Mouse (Mus musculus) kidney, postnatal 25 days (tissue): ENCODE measurements around the gene Ly6g6d.
A peak's percentile ranks its signal among the peaks of the same experiment; 100 is the strongest.
"Not testable (repeated sequence)": the region's sequence is repeated elsewhere in the genome, so short reads cannot be mapped to it uniquely, and the experiment has no call there.

Experiments
- DNase-seq, 2 experiments: peaks; one replicate each; pipeline ENCODE4 v3.0.0; 2021; ENCODE audit warnings: mixed read lengths in 2 of 2

Ly6g6d gene

DNA sequence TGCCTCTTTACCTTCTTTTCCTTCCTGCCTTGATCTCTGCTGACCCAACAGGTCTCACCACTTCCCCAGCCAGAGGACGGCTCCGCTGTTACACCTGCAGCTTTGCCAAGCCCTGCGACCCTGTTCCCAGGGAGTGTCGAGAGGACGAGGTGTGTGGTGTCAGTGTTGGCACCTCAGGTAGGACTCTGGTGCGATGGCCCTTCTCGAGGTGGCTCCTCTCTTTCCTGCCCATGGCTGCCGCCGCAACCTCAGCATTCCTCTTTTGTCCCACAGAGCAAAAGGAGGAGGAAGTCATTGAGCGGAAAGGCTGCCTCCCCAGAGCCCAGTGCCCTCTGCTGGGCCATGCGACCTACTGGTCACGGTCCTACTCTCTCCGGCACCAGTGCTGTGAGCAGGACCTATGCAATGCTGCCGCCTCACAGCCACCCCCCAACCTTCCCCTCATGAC, at the start of gene Ly6g6d:
Ly6g6d (minus strand) TSS at position 280 of the 448 bp plus-strand sequence.
- peak; percentile 73 to 87 for DNase-seq

DNA sequence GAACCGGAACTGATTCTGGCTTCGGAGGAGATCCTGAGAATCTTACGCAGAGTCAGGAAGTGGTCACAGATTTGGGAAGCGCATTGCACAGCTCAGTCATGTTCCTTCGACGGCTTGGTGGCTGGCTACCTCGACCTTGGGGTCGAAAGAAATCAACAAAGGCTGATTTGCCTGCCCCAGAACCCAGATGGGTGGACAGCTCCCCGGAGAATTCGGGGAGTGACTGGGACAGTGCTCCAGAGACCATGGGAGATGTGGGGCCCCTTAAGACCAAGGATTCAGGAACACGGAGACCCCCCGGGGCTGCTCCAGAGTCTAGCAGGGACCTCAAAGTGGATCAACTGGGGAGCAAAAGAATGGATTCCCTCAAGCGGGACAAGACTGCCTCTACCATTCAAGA, 49.2 kb upstream of the Ly6g6d start:
- DNase-seq = no peak

DNA sequence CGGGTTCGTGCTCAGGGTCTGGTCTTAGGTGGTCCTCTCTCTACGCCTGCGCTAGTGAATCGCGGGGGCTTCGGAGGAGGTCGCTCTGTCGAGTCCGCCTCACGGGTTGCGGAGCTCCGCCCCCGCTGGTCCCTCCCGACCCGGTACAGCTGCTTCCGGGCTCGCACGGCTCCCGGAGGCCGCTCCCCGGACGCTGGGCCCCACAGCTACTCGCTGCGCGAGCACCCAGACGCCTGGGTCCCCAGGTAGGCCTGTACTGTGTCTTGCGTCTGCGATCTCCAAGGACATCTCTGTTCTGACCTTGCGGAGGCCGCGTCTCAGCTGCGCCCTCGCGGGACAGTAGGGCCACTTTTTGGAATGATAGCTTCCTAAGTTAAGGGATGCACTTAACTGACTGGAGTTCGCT, 48.3 kb upstream of the Ly6g6d start, which contains the start of gene D17H6S53E:
D17H6S53E (plus strand) TSS at position 168 of the 406 bp plus-strand sequence.
- DNase-seq = peak; percentile 78 to 88

DNA sequence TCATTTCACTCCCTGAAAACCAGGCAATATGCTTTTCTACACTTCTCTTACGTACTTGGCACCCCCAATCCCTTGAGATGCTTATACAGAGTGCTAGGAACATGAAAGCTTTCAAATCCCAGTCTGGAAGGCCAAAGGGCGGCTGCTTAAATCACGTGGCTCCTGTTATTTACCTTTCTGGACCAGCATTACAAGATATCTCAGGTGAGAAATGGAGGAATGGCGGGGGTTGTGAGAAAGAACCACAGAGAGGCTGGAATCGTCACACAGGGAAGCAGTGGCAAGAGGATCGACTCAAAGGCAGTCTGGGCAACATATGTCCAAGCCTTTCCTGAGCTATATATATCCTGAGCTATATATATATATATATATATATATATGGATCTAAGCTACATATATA, 47.7 kb upstream of the Ly6g6d start:
- DNase-seq = peak in 1 of 2 experiments; percentile 21

DNA sequence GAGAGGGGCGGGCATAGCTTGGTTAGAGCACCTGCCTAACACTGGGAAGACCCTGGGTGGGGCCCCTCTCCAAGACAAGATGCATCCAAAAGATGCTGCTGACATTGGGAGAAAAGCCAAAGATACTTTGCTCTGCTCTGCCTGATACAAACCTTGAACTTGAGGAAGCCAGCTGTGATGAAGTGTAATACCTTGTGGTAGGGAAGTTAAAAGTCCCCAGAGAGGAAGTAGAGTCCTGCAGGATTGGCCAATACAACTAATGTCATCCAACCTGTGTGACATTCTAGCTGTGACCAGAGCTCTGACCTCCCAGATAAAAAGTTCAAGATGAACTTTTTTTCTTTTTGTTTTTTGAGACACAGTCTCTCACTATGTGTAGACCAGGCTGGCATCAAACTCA, 47.2 kb upstream of the Ly6g6d start:
- DNase-seq = no peak

DNA sequence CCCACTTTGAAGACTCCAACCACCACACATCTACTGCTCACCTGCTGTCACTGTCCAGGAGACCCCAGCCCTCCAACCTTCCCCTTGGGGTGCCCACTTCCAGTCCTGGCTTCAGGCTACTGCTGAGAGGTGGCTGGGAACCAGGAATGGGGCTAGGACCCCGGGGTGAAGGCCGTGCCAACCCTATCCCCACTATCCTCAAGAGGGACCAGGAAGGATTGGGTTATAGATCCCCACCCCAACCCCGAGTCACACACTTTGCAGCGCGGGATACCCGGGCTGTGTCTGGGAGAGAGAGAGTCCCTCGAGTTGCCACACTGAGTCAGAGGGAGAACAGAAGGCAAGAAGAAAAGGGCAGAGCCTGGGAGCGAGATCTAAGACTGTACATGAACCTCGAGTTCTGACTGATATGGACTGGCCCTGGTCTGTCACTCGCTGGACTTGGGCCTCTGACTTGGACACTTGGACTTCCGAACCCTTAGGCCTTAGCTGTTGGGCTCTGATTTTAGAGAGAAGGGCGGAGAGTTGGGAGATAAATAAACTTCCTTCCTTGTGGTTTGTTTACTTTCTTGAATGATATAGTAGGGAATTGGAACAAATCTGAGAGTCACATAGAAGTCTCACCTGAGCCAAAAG, 46.5 kb upstream of the Ly6g6d start:
- DNase-seq = peak in 1 of 2 experiments; percentile 53

DNA sequence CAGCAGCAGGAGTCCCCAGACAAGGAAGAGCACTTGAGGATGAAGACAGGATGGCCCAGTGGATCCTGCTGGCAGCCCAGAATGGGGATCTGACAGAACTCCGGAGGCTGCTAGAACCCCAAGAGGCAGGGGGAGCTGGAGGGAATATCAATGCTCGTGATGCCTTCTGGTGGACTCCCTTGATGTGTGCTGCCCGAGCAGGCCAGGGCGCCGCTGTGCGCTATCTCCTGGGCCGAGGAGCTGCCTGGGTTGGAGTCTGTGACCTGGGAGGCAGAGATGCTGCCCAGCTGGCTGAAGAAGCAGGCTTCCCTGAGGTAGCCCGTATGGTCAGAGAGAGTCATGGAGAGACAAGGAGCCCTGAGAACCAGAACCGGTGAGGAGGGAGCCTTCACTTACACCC, 45.4 kb upstream of the Ly6g6d start:
- not testable (repeated sequence) for DNase-seq

DNA sequence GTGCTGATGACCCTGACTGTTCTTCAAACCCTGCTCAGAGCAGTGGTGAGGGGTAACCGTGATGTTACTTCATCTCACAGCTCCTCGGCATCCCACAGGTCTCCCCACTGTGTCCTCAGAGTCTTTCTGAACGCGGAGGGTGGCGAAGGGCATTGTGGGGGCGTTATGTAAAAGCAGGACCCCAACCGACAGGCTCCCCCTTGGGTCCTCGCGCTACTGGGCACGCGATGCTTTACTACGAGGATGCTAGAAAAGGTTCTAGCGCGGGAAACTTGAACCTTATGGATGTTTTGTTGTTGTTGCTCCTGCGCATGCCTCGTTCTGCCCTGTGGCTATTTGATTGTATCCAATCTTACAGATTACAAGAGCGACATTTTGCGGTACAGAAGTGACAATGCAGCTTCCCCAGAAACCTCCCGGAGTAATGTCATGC, 44.0 kb upstream of the Ly6g6d start, which contains the start of gene Csnk2b:
Csnk2b (minus strand) TSS at position 183 of the 433 bp plus-strand sequence.
- peak; percentile 57 to 60 for DNase-seq

DNA sequence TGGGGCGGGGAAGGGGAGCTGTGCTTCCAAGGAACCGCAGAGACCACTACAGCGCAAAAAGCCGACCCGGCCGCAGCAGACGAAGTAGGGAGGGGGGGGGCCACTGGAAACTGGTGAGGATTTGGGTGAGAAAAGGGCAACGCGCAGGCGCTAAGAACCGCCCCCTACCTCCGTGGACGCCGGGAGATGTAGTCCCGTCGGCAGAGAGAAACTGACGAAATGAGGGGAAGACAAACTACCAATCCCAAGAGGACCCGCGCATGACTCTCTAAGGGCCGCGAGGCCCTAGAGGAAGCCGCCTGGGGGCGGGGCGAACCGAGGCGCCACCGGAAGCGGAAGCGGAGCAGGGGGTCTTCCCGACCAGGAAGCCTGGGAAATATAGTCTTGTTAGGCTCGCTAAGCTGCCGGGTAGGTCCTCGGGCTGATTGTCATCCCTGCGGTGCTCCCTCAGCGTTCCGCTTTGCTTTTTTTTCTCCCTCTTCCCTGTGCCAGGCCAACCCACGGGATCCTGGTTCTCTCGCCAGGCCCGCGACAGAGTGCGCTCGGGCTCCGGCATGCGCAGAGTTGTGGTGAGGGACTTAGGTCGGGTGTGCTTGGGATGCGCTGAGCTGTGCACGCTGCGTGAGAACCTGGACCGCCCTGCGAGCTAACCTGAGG, 43.4 kb upstream of the Ly6g6d start, which contains the start of gene Gpank1:
Gpank1 (plus strand) TSS at position 313 of the 657 bp plus-strand sequence.
- peak; percentile 97 to 99 for DNase-seq

DNA sequence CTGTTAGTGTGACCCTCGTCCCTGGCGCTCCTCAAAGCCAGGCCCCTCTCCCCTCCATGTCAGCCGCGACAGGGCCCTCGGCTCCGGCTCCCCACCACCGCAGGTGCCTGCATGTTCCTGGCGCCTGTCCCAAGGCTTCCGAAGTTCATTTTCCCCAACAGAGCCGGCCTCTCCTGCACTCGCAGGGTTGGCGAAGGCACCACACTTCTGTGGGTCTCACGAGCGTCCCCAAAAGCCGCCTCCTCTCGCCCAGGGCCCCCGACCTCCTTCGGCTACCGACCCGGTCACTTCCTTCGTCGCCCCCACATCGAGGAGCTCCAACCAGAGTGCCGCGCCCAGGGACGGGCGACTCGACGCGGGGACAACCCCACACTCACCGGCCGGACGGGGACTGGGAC, 42.9 kb upstream of the Ly6g6d start:
- peak; percentile 65 to 78 for DNase-seq

DNA sequence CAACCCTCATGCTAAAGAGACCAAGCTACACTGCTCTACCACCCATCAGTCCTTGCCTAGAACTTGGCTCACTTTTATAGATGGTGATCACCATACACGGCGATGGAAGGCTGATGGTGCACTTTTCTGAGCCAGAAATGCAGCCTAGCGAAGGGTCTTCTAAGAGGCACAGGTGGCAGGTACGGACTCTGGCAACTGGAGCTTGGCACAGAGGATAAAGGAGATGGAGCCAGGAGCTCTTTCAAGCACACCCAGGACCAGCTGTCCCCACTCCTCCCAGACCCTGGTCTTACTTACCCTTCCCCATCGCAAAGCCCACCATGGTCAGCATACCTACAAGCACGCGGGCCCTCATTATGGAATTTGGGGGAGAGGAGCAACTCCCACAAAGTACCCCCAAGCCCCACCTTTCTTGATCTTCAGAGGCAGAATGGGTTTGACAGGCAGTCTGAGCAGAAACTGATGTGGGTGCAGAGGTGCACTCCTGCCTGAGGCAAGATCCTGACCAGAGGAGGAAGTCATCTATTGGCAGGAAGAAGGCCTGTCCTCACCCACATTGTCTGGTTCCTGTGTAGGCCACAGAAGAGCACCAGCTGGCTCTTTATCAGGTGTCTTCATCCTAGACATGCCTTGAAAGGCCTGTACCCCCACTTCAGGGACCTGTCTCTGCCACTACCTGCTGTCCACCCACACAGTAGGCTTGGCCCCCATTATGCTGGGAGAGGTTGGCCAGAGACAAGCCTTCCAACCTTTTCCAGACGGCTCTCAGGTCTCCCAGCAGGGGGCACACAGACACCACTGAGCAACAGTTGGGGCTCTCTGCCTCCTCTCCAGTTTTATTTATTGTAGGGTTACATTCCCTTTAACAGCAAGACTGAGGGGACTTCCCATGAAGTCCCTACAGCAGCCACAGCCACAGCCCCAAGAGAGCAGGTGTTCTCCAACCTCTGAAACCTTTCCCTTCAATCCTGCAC, 37.5 kb upstream of the Ly6g6d start, which contains the start of gene Ly6g5b:
Ly6g5b (minus strand) TSS at position 383 of the 974 bp plus-strand sequence.
- peak in 1 of 2 experiments; percentile 33 for DNase-seq

DNA sequence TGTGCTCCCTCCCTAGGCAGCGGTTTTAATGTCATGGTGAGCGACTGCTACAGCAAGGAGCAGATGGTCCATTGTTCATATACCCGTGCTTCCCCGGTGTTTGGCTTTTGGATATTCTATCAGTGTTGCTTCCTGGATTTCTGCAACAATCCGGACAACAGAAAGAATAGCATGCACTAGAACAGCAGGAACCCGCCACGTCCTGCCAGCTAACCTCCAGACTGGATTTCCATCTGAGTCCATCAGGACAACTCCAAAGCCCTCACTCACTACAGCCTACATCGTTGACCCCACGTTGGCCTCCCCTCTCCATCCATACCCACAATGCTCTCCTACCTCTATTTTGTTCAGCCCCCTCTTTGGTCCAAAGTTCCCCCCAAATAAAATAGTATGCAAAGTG, 33.9 kb upstream of the Ly6g6d start:
- DNase-seq = no peak

DNA sequence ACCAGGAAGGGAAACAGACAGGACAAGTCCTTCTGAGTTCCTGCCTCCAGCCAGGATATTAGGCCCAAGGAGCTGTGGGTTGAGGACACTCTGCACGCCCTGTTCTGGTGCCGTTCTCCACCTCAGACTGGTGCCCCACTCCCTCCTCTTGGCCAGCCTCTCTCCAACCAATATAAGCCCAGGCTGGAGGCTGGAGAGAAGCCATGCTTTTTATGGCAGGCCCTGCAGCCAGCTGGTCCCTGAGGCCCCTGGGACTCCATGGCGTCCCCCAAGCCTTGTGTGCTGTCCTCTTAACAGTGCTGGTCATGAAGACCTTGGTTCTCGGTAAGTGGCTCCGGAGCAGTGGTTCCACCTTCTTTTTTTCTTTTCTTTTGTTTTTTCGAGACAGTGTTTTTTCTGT, 30.2 kb upstream of the Ly6g6d start, which contains the start of gene Ly6g5c:
Ly6g5c (plus strand) TSS at position 183 of the 400 bp plus-strand sequence.
- DNase-seq = no peak

DNA sequence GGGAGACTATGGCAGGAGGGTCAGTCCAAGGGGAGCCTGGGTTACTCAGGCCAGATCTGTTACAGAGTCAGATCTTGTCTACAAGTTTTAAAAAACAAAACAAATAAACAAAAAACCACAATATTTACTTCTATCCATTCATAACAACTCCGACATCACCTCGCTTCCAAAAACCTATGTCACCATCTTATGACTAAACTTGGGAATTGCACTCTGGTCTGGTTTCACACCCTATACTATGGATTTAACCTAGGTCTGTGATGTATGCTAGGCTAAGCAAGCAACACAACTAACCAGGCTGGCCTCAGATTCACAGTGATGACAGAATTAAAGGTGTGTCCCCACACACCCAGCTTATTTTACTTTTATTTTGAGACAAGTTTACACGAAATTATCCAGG, 28.7 kb upstream of the Ly6g6d start:
- DNase-seq = no peak

DNA sequence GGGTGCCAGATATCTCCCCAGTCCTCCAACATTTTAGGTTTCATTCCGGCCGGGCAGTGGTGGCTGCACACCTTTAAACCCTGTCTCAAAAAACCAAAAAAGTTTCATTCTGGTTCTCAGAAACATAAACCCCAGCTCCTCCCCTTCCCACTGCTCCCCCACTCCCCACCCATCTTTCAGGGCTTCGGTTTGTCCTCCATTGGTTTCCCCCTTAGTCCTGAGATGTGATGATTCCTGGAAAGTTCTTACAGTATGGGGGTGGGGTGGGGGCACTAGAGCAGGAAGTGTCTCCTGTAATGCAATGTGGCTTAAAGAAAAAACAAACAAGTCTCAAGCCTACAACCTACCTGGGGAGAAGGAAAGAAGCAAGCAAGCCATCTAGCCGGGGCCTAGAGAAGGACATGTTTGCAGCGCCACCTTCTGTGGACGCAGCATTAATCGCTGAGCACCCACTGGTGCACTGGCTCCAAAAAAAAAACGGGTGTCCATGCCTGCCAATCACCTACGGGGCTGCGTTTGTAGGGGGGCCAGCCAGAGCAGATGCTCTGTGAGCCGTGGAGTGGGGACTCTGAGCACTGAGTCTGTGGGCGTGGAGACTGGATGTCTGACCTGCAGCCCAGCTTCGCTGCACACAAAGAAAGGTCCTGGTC, 28.0 kb upstream of the Ly6g6d start:
- peak; percentile 61 to 76 for DNase-seq

DNA sequence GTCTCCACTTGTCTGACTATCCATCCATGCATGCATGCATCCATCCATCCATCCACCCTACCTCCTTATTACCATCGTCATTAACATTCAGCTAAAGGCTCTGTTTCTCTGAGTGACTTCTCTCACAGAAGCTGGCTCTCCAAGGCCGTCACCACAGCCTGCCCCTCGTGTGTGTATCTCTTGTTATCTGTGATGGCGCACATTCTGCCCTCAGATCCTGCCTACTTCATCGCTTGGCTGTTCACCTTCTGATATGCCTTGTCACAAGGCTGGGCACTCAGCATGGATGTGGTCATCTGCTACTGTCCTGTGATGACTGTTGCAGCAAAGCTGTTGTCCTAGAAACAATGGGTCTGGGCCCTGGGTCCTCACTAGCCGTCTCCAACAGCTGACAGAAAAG, 26.9 kb upstream of the Ly6g6d start:
- DNase-seq = no peak

DNA sequence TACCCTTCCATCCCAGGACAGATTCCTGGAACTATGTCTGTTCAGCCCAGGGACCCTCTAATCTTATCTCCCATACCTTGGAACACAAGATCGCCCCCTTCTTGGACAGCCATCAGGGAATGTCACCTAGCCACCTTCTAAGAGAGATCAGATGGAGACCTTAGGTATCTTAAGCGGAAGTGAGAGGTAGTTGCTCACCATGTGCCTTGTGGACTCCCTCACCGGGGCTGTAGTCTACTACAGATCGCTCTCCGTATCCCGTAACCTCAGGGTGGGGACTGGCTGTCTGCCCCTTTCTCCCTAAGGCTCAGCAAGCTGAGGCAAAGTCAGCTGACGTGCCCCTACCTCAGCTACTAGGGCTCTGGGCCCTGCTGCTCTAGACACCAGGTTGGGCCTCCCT, 26.2 kb upstream of the Ly6g6d start:
- no peak for DNase-seq

DNA sequence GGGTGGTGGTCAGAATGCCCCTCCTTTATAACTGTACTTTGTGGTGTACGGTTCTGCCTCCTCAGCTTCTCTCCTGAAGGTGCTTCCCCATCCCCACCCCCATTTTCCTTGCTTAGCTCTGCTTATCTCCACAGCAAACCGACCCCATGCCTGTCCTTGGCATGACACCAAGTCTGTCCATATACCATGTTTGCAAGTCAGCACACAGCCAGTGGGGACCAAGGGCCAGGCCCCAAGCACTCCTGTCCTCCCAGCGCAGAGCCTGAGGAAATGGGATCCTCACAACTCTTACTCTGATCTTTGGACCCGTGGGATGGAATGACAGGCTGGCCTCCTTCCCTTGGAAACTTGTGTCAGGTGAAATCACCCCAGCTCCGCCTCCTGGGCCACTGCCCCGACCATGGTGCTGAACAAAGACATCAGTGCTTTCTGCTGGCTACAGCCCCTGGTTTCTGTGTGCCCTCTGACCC, 25.4 kb upstream of the Ly6g6d start:
- peak; percentile 79 to 90 for DNase-seq

DNA sequence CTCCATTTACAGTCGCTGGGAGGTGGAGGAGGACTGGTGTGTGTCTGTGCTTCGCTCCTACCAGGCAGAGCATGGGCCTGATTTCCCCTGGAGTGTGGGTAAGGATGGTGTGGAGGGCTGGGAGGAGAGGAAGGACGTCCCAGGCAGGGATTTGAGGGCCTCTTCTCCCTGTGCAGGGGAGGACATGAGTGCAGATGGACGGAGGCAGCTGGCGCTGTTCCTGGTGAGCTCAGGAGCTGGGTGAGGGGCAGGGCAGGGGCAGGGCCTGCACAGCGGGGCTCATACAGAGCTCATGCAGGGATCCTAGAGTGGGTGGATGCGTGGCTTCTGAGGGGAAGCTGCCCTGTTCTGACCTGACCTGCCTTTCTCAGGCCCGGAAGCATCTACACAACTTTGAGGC, 24.4 kb upstream of the Ly6g6d start:
- no peak for DNase-seq

DNA sequence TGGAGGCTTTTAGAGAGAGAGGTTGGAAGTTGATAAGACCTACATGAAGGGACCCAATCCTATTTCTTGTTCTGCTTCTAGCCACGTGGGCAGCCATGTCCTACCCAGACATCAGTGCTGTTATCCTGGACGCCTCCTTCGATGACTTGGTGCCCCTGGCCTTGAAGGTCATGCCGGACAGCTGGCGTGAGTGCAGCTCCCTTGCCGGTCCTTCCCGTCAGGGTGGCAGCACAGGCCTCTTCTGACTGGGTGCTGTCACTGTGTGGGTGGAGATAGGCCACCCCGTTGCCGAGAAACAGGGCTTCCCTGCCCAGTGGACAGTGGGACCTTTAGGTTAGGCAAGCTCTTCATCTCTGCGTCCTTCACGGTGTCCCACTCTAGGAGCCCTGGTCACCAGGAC, 23.3 kb upstream of the Ly6g6d start:
- DNase-seq = no peak

DNA sequence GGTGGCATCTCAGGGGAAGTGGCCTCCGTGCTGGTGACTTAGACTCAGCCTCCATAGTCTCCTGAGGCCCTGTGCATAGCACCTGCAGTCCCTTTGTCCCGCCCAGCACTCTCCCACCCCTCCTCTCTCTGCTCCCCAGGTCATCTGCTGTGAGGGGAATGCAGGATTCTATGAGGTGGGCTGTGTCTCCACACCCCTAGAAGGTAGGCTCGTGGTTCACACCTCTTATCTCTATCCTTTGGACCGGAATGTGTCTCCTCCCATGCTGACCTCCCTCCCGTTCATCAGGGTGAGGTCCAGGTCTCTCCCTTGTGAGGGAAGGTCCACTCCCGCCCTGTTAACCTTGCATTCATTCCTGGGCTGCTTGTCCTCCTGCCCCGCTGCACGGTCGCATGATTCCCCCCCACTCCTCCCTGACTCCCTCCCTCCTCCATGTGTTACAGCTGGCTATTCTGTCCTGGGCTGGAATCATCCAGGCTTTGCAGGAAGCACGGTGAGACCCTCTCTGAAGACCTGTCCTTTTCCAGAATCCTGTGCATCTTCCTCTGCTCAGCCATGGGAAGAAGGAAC, 22.4 kb upstream of the Ly6g6d start:
- peak in 1 of 2 experiments; percentile 76 for DNase-seq
